Mouse (Mus musculus) adrenal gland (tissue): Measurements from ENCODE around the gene Apoo.

Source experiments
- microRNA-seq, 2 experiments: library from miRNA; unstranded; fragments of <30 nt; microRNA quantifications; one replicate each; pipeline ENCODE4; 2019

Gene Apoo

Small RNA genes within 50 kb of the gene (microRNA-seq; reads per million reads assigned to microRNA genes)
- gene Gm44477: 0 reads per million in 2 experiments
